Mouse (Mus musculus) heart, postnatal 0 days (tissue): Measurements from ENCODE around the gene Acp5. TPM values are rescaled to one million over a fixed set of nuclear protein-coding genes. Genes with fewer than 3 reads are reported as not detected.

Experiments used
- ATAC-seq: fragments of 200-750 bp; cut with Nextera tagmentation; 2 replicates; pipeline ENCODE4 v1.8.0; 2017; ENCODE audit warnings: low read depth, moderate number of reproducible peaks, moderate library complexity; ENCODE audit not compliant: insufficient read depth
- DNase-seq: peaks from one replicate; pipeline ENCODE4 v3.0.0-alpha.2; 2016; ENCODE audit warnings: low spot score
- H3K27ac ChIP-seq: fragments of 300-500 bp; sonication (generic); 2 replicates; pipeline ENCODE4 v1.5.1; 2014; ENCODE audit warnings: low read depth, mild to moderate bottlenecking
- H3K27me3 ChIP-seq: fragments of 300-500 bp; sonication (generic); 2 replicates; pipeline ENCODE4 v1.6.1; 2014; ENCODE audit warnings: low read length, mixed read lengths; ENCODE audit not compliant: control insufficient read depth, insufficient read depth
- H3K36me3 ChIP-seq: fragments of 300-500 bp; sonication (generic); replicated peaks from 2 replicates; pipeline ENCODE4 v1.6.1; 2014; ENCODE audit warnings: low read length, mixed read lengths; ENCODE audit not compliant: control insufficient read depth, insufficient read depth
- H3K4me1 ChIP-seq: fragments of 300-500 bp; sonication (generic); 2 replicates; pipeline ENCODE4 v1.6.1; 2014; ENCODE audit warnings: antibody characterized with exemption; ENCODE audit not compliant: control insufficient read depth, insufficient read depth
- H3K4me2 ChIP-seq: fragments of 300-500 bp; sonication (generic); 2 replicates; pipeline ENCODE4 v1.6.1; 2014; ENCODE audit warnings: low read depth, mild to moderate bottlenecking, low read length, moderate library complexity
- H3K4me3 ChIP-seq: fragments of 300-500 bp; sonication (generic); 2 replicates; pipeline ENCODE4 v1.5.1; 2014; ENCODE audit warnings: low read depth, low read length
- H3K9ac ChIP-seq: fragments of 300-500 bp; sonication (generic); replicated peaks from 2 replicates; pipeline ENCODE4 v1.6.1; 2014; ENCODE audit warnings: low read depth, low read length, mixed read lengths
- H3K9me3 ChIP-seq: fragments of 300-500 bp; sonication (generic); replicated peaks from 2 replicates; pipeline ENCODE4 v1.6.1; 2016; ENCODE audit warnings: low read length; ENCODE audit not compliant: control insufficient read depth
- CTCF ChIP-seq: IDR thresholded peaks from 2 replicates; pipeline ENCODE4 v1.5.1; 2016; ENCODE audit warnings: antibody characterized with exemption, control low read depth, low read depth
- EP300 ChIP-seq: IDR thresholded peaks from 2 replicates; pipeline ENCODE4 v1.6.1; 2016; ENCODE audit warnings: antibody characterized with exemption, low read depth
- WGBS: fragments of 180-500 bp; shearing (Covaris S2); extraction: QIAGEN DNeasy Blood & Tissue Kit; methylation state at CpG from one replicate; pipeline ENCODE4 v1.1.7; 2014; 5-methylcytosine and 5-hydroxymethylcytosine counted together
- polyA plus RNA-seq: library from polyadenylated mRNA; unstranded; fragments of >200 nt; fragmentation: Nextera tagmentation; extraction: Ambion mirVana; gene quantifications from 2 replicates; pipeline ENCODE4 v1.2.1, GENCODE M21; 2015
- total RNA-seq: library from RNA; depleted of rRNA; stranded (reverse); fragments of >200 nt; gene quantifications from 2 replicates; pipeline ENCODE4 v1.2.3, GENCODE M21; 2014; ENCODE audit warnings: low replicate concordance

Gene Acp5
- total and polyA plus RNA-seq, 2 experiments from 2014 or later = 2.0 to 4.4 TPM

DNA sequence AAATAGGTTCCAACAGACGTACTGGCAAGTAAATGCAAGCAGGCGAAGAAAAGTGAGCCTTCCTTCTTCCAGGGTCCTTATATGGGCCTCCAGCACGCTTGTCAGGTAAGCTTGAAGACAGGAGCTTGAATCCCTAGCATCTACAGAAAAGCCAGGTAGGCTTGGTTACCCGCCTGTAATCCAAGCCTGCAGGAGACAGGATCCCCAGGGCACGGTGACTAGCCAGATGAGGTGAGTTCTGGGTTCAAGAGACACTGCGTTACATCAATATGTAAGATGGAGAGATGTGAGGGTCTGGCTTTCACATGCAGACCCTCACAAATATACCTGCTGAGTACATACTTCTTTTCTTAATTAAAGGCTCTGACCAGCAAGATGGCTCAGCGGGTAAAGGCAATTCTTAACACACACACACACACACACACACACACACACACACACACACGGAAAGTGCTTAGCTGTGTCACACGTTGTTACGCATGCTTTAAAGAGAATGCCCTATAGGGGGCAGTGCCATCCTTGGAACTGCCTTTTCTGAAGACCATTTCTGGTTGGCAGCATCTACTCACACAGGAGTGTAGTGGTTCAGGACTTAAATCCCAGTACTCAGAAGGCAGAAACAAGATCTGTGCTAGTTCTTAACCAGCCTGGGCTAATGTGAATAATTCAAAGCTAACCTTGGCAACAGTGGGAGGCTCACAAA is 17.6 kb downstream of the Acp5 start:
- Histone ChIP-seq H3K4me3 (peak overlapping the region; percentile 87; the same call in 1 of the 2 replicates), H3K27ac (no peak overlapping the region)
- 41% methylated on average over 10 of the region's 10 CpGs for WGBS

DNA sequence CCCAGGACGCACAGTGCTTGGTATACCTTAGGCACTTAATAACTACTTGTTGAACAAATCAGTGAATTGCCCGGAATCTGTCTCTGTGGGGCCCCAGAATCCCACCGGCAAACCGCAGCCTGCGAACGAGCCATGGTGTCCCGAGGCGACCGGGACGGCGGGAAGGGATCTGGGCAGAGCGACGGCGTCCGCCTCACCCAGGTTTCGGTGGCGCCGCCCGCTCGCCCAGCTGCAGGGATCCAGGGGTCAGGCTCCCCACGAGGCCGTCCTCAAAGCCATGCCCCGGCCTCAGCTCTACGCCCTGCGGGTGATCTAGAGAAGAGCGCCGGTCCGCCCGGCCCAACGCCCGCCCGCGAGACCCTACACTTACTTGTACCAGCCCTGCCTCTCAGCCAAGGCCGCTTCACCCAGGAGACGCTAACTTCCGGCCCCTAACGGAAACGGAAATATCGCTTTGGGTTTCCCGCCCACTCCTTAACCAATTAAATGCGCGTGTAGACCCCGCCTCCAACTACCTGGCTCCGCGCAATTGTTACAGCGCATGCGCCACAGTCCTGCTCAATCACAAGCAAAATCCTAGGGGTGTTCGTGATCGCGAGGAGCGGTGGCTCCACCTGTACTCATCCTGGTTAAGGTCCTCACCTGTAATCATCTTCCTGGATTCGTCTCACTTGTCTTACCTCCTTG is 18.6 kb downstream of the Acp5 start, which contains the start of gene Elof1:
TSS of gene Elof1 (minus strand) at position 433 of the 687 bp plus-strand sequence.
- under 1% methylated on average over 52 of the region's 52 CpGs for WGBS
- peak within 1 kb of the TSS; percentile 89 for H3K4me2 ChIP-seq
- peaks cover 20% of the 10 kb centered on the region for H3K36me3 ChIP-seq
- peak within 1 kb of the TSS; percentile 87 for H3K4me3 ChIP-seq
- no peaks in the 10 kb centered on the region for H3K27me3 ChIP-seq
- peak; percentile 92 for ATAC-seq
- TF ChIP-seq EP300 = peak; percentile 46; the same call in 1 of the 2 replicates
- TF ChIP-seq CTCF = 0 out of 2 replicates have a peak, but pooled peaks have one; percentile 3
- H3K27ac ChIP-seq = peak within 1 kb of the TSS; percentile 69
- no peaks in the 10 kb centered on the region for H3K4me1 ChIP-seq
- DNase-seq = peak; percentile 94
- no peaks in the 10 kb centered on the region for H3K9me3 ChIP-seq
- peak within 1 kb of the TSS; percentile 83 for H3K9ac ChIP-seq

More for the DNA sequence above, 17.6 kb downstream of the Acp5 start:
- H3K27me3 ChIP-seq = no peaks in the 10 kb centered on the region
- H3K4me2 ChIP-seq = peak overlapping the region; percentile 89; the same call in 1 of the 2 replicates
- TF ChIP-seq EP300 = no peak
- peak; percentile 64 for TF ChIP-seq CTCF
- ATAC-seq (no peak), DNase-seq (peak; percentile 37)
- H3K36me3 ChIP-seq = peaks cover 9% of the 10 kb centered on the region
- H3K4me1 ChIP-seq = no peaks in the 10 kb centered on the region
- no peaks in the 10 kb centered on the region for H3K9me3 ChIP-seq
- H3K9ac ChIP-seq = no peak overlapping the region

DNA sequence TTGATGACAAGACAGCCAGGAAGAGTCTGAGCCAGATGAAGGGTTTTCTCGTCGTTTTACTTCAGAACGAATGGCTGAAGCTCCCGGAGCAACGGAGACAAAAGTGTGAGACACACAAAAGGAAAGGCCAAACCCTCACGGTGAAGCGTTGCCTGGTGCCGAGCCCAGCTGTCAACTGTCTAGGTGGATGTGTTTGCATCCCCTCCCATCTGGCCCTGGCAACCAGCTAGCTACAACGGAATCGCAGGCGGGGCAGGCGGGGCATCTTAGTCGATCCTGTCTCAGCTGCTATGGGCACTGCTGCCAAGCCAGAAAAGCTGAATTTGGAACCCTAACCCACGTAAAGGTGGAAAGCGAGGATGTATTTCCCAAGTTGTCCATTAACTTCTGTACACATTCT is 19.4 kb downstream of the Acp5 start:
- no peak for TF ChIP-seq CTCF
- no peak for TF ChIP-seq EP300
- peak overlapping the region; percentile 83 for H3K9ac ChIP-seq
- ATAC-seq (no peak), DNase-seq (no peak)
- peak overlapping the region; percentile 87 for H3K4me3 ChIP-seq
- H3K9me3 ChIP-seq = no peaks in the 10 kb centered on the region
- H3K4me2 ChIP-seq = peak overlapping the region; percentile 89
- H3K27ac ChIP-seq = no peak overlapping the region
- peaks cover 28% of the 10 kb centered on the region for H3K36me3 ChIP-seq
- 28% methylated on average over 15 of the region's 15 CpGs for WGBS
- no peaks in the 10 kb centered on the region for H3K27me3 ChIP-seq
- no peaks in the 10 kb centered on the region for H3K4me1 ChIP-seq

DNA sequence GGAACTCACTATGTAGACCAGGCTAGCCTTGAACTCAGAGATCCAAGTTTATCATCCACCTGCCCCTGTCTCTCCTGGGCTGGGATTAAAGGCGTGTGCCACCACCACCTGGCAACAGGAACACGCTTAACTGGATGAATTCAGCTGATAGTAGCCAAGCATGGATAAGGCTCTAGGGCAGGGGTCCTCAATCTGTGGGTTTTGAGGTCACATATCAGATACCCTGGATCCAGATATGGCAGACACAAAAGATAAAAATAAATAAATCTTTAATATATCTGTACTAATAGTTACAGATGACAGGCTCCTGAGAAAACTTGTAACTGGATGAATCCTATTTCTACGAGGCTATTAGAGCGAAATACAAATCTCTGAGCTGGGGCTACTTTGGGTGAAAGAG is 19.9 kb downstream of the Acp5 start:
- TF ChIP-seq CTCF = no peak
- TF ChIP-seq EP300 = no peak

DNA sequence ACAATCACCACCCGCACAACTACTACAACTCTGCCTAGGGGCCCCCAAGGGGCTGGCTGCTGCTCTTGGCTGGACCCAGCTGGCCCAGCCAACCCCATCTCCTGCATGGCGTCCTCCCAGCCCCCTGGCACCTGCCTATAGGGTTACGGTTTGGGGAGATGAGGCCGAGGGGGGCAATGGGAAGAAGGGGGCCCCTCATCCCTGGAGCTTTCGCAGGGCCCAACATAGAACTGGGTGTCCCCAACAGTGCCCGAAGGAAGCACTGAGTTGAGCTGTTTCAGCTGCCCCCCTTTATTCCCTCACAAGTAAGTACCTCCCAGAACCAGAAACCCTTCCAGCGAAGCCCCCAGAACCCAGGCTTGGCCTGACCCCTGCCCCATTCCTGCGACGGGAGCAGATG is 27.3 kb downstream of the Acp5 start:
- Histone ChIP-seq H3K9me3 (no peaks in the 10 kb centered on the region), H3K27me3 (no peaks in the 10 kb centered on the region), H3K36me3 (peaks cover 27% of the 10 kb centered on the region), H3K27ac (no peak overlapping the region), H3K4me2 (no peak overlapping the region), H3K9ac (no peak overlapping the region), H3K4me3 (no peak overlapping the region), H3K4me1 (no peaks in the 10 kb centered on the region)
- WGBS = 88% methylated on average over 9 of the region's 9 CpGs
- TF ChIP-seq EP300 (no peak), CTCF (no peak)
- no peak for DNase-seq
- no peak for ATAC-seq

More for the DNA sequence above, 19.9 kb downstream of the Acp5 start:
- Histone ChIP-seq H3K9me3 (no peaks in the 10 kb centered on the region), H3K9ac (no peak overlapping the region), H3K4me1 (no peaks in the 10 kb centered on the region), H3K27ac (no peak overlapping the region), H3K36me3 (peaks cover 28% of the 10 kb centered on the region), H3K27me3 (no peaks in the 10 kb centered on the region), H3K4me3 (peak overlapping the region; percentile 87; the same call in 1 of the 2 replicates), H3K4me2 (no peak overlapping the region; the same call in 1 of the 2 replicates)
- 85% methylated on average over 4 of the region's 4 CpGs for WGBS
- no peak for DNase-seq
- no peak for ATAC-seq
